Mouse (Mus musculus): ENCODE data around the gene Sfi1.
"Not testable (repeated sequence)": the region's sequence is repeated elsewhere in the genome, so short reads cannot be mapped to it uniquely, and the experiment has no call there.

The Sfi1 gene

DNA sequence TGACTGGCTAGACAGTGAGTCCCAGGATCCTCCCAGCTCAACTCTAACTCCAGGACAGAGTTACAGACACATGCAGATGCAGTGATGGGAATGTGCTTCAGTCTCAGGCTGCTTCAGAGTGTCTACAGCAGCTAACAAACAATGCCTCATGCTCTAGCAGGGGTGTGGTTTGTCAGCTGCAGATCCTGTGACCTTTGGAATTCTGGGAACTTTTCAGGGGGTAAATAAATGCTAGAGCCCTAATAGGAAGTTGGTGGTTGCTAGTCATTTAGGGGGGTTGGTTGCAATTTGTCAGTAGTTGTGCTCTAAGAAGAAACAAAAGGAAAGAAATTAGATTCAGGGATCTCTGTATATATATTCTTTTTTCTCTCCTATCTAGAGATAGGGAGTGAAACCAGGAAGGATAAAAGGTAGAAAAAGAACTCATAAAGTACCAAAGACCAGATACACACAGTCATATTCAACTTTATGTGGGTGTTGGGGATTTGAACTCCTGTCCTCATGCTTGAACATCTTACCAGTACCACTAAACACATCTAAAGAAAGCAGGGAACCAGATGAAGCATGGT lies 52.2 kb downstream of the Sfi1 start:
- not testable (repeated sequence) for H3K36me3 ChIP-seq (ENCODE audit: control insufficient read depth, insufficient read depth, low read length, poor library complexity, severe bottlenecking); H3K27me3 ChIP-seq (ENCODE audit: control insufficient read depth, insufficient read depth, low read length, poor library complexity, severe bottlenecking); DNase-seq (ENCODE audit: low read depth, low spot score)

DNA sequence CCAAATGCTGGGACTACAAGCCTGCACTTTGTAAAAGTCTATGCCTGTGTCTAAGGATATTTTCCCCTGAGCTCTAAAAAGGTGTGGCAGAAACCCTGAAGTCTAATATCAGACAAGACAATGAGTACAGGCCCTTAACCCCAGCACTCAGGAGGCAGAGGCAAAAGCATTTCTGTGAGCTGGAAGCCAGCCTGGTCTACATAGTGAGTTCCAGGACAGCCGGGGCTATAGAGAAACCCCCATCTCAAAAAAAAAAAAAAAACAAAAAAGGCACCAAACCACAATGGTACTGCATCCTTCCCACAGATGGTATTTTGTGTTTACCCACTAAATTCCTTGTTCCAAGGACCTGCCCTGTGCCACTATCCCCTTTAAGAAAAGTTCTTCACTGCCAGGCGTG lies 54.9 kb downstream of the Sfi1 start:
- H3K36me3 ChIP-seq (ENCODE audit: control insufficient read depth, insufficient read depth, low read length, poor library complexity, severe bottlenecking); DNase-seq (ENCODE audit: low read depth, low spot score); H3K27me3 ChIP-seq (ENCODE audit: control insufficient read depth, insufficient read depth, low read length, poor library complexity, severe bottlenecking): not testable (repeated sequence)

DNA sequence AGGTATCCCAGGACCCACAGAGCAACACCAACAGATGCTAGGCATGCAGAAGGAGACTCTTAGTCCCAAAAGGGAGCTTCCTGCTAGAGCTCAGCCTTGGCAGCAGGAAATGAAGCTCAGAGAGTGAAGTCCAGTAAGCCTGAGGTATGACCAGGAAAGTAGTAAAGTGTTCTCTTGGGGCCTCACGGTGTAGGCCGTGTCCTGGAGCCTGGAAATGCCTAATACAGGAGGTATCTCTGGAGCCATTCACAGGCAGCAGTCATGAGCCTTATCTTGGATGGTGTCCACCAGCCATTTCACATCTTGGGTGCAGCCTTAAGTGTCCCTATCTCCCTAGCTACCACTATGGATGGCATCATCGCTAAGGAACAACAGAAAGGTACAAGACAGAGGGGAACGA lies 56.0 kb downstream of the Sfi1 start:
- DNase-seq (ENCODE audit: low read depth, low spot score), result peak; percentile 38
- not testable (repeated sequence) for H3K27me3 ChIP-seq (ENCODE audit: control insufficient read depth, insufficient read depth, low read length, poor library complexity, severe bottlenecking); H3K36me3 ChIP-seq (ENCODE audit: control insufficient read depth, insufficient read depth, low read length, poor library complexity, severe bottlenecking)

DNA sequence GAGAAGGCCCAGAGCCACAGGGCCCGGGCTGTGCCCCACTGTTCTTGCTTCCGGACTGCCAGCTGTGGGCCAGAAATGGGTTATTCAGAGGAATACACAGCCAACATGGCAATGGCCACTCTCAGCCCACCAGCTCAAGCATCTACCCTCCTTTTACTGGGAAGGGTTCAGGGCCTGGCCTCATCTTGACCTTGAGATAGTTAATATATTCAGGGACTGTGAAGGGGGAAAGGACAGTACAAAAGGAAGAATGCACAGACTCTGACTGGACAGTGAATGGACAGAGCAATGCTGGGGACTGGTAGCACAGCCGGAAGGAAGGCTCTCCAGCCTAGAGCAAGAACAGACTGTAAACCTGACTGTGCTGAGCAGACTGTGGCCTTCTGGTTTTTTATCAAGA lies 57.3 kb downstream of the Sfi1 start:
- not testable (repeated sequence) for H3K36me3 ChIP-seq (ENCODE audit: control insufficient read depth, insufficient read depth, low read length, poor library complexity, severe bottlenecking); DNase-seq (ENCODE audit: low read depth, low spot score)

DNA sequence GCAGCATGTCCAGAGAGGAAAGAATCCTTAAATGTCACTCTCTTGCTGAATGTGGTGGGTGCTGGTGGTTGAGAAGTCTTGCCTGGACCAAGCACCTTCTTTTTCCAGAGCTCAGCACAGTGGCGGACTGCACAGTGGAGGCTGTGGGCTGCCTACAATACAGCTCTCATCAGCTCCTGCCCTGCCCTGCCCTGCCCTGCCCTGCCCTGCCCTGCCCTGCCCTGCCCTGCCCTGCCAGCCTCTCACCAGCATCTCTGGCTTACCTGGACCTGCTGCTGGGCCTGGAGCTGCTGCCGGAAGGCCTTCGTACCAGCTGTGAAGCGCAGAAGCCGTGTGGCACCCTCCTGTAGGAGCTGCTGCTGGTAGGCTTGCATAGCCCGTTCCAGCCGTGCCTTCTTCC lies 57.9 kb downstream of the Sfi1 start:
- not testable (repeated sequence) for H3K36me3 ChIP-seq (ENCODE audit: control insufficient read depth, insufficient read depth, low read length, poor library complexity, severe bottlenecking); H3K27me3 ChIP-seq (ENCODE audit: control insufficient read depth, insufficient read depth, low read length, poor library complexity, severe bottlenecking); DNase-seq (ENCODE audit: low read depth, low spot score)

More for the DNA sequence above, 57.3 kb downstream of the Sfi1 start:
- not testable (repeated sequence) for H3K27me3 ChIP-seq (ENCODE audit: control insufficient read depth, insufficient read depth, low read length, poor library complexity, severe bottlenecking)

DNA sequence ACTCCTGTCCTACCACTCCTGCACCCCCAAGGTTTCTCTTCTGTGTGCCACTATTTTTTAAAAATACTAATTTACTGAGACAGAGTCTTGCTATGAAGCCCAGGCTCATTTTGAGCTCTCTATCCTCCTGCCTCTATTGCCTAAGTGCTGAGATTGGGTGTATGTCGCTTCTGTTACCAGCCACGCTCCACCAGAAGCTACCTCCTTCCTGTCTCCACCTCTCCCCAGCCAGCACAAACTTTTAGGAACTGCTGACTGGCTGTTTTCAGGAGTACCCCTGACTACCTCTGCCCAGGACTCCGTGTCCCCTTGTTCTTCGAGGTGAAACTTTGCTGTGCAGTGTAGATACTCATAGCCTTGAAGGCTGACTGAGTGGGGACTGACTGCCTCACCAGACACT lies 59.9 kb downstream of the Sfi1 start:
- DNase-seq (ENCODE audit: low read depth, low spot score); H3K27me3 ChIP-seq (ENCODE audit: control insufficient read depth, insufficient read depth, low read length, poor library complexity, severe bottlenecking); H3K36me3 ChIP-seq (ENCODE audit: control insufficient read depth, insufficient read depth, low read length, poor library complexity, severe bottlenecking): not testable (repeated sequence)

DNA sequence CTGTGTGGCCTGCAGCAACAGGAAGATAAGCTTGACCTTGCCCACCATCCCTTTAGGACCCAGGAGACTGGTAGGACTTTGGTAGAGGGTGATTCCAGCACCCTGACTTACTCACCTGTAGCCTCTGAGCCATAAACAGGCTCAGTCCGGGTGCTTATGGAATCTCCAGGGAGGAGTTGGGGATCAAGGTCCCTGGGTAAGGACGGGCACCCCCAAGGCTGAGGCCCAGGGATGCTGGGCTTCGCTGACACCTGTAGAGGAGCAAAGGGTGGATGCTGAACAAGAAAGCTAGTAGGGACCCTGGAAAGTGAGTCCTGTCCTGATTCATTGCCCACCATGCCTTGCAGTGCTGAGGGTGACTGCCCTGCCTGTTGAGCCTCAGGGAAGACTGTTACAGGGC lies 60.3 kb downstream of the Sfi1 start:
- DNase-seq (ENCODE audit: low read depth, low spot score); H3K27me3 ChIP-seq (ENCODE audit: control insufficient read depth, insufficient read depth, low read length, poor library complexity, severe bottlenecking); H3K36me3 ChIP-seq (ENCODE audit: control insufficient read depth, insufficient read depth, low read length, poor library complexity, severe bottlenecking): not testable (repeated sequence)

DNA sequence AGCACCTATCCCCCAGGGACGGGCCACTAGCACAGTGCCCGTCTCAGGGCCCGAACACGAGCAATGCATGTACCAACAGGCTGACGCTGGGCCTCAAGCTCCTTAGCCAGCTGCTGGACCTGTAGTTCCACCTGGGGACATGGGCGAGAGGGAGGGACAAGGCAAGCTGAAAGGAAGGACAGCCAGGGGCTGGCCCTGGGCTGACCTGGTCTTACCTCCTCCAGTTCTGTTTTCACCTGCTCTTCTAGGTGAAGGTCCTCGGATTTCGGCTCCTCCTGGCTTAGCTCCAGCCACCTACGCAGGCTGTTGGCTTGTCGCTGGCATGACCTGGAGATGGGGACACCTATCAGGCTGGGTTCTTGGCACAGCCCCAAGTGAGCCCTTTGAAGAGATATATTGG lies 61.3 kb downstream of the Sfi1 start:
- H3K27me3 ChIP-seq (ENCODE audit: control insufficient read depth, insufficient read depth, low read length, poor library complexity, severe bottlenecking); H3K36me3 ChIP-seq (ENCODE audit: control insufficient read depth, insufficient read depth, low read length, poor library complexity, severe bottlenecking): not testable (repeated sequence)
- peak; percentile 33 for DNase-seq (ENCODE audit: low read depth, low spot score)

DNA sequence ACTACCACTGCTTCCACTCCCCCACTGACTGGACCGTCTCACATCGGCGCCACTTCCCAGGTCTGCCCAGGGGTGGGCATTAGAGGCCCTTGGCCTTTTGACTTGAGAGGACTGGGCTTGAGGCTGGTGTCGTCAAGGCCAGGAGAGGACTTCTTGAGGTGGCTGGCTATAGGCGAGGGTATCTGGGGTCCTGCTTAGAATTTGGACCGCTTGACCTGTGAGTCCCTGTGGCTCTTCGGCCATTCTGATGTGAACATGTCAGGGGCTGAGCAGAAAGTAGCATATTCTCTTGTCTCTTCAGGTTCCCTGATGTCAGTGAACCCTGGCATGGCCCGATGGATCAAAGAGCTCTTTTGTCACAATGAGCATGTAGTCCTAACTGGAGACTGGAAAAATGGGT lies 63.4 kb downstream of the Sfi1 start:
- DNase-seq (ENCODE audit: low read depth, low spot score), result peak; percentile 34
- H3K36me3 ChIP-seq (ENCODE audit: control insufficient read depth, insufficient read depth, low read length, poor library complexity, severe bottlenecking); H3K27me3 ChIP-seq (ENCODE audit: control insufficient read depth, insufficient read depth, low read length, poor library complexity, severe bottlenecking): not testable (repeated sequence)

DNA sequence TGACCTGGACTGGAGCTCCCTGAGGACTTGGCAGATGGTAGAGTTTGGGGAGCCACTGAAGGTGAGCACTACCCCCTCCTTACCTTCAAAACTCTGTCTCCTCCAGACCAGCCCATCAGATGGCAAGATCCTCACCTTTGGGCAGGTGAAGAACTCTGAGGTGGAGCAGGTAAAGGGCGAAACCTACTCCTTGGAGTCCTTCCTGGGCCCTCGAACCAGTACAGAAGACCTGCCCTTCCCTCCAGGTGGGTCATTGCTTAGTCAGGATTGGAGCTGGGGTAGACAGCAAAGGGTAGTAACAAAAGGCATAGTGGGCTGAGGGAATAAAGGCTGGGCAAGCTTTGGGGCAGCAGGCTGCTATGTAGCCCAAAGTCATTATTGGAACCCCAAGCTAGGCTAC lies 64.0 kb downstream of the Sfi1 start:
- not testable (repeated sequence) for H3K27me3 ChIP-seq (ENCODE audit: control insufficient read depth, insufficient read depth, low read length, poor library complexity, severe bottlenecking); H3K36me3 ChIP-seq (ENCODE audit: control insufficient read depth, insufficient read depth, low read length, poor library complexity, severe bottlenecking); DNase-seq (ENCODE audit: low read depth, low spot score)

DNA sequence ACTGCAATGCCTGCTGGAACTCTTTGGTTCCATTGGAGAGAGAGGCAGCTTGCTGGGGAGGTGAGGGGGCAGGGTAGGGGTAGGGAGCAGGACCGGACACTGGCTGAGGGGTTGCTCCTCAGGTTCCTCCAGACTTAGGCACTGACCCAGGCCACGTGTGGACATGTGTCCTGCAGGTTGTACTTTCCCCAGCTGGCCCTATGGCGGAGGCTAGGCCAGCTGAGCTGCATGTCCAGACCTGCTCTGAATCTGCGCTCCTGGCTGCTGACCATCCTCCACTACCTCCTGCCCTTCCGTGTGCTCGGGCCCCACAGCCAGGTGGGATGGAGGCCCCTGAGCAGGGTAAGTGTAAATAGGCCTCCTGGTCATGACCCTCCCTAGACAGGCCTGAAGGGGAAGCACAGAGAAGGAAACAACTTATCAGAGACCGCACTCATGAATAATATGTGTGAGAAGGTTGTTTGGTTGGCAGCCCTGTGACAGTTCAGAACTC lies 65.9 kb downstream of the Sfi1 start:
- DNase-seq (ENCODE audit: low read depth, low spot score), result peak; percentile 60
- not testable (repeated sequence) for H3K36me3 ChIP-seq (ENCODE audit: control insufficient read depth, insufficient read depth, low read length, poor library complexity, severe bottlenecking)

DNA sequence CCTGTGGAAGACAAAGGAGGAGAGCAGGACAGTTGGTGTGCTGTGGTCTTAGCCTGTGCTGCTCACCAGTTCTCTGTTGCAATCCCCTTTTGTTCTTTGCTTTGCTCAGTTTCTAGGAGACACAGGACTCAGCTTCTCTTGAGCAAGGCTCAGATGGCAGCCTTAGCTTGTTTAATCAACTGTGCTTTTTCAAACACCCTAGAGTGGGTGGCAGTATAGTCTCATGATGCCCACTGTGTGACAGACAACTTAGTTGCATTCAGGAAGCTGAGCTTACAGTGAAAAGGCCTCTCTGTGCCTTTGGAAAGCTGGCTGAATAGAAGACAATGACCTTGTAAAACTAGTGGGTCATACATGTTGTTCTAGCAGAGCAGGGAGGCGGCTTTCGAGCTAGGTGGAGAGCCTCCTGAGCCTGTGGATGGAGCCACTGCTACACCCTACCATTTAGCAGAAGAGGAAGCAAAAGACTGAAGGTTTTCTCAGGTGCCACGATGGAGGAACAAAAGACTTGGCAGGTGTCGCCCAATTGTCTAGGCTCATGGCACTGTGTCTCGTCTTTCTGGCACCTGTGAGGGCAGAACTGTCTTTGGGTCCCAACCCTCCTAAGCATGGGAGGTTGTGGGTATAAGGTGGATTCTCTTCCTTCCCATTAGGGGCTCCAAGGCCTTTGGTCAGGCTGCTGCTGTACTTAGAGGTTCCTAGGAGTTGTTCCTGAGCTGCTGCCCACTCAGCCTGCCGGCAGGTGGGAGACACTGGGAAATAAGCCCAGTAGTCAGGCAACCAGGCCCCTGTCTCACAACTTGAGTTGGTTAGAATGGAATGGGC lies 66.6 kb downstream of the Sfi1 start:
- H3K27me3 ChIP-seq (ENCODE audit: control insufficient read depth, insufficient read depth, low read length, poor library complexity, severe bottlenecking); H3K36me3 ChIP-seq (ENCODE audit: control insufficient read depth, insufficient read depth, low read length, poor library complexity, severe bottlenecking): not testable (repeated sequence)
- DNase-seq (ENCODE audit: low read depth, low spot score), result peak; percentile 44

More for the DNA sequence above, 65.9 kb downstream of the Sfi1 start:
- H3K27me3 ChIP-seq (ENCODE audit: control insufficient read depth, insufficient read depth, low read length, poor library complexity, severe bottlenecking), result not testable (repeated sequence)

DNA sequence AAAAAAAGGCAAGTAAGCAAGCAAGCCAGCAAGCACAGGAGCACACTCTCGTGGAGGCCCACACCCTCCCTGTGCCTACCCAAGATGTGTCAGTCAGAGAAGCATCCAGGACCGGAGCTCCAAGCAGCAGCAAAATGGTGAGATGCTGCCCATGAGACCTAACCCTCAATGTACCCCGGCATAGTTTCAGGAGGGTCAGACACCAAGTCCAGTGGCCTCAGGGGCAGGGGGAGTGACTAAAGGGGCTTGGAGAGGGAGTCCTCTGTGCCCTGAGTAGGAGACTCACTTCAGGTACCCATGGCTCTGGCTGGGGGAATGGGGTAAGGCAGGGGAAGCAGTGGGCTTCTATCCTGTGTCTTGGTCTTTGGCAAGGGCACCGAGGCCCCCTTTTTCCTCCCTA lies 67.3 kb downstream of the Sfi1 start:
- H3K27me3 ChIP-seq (ENCODE audit: control insufficient read depth, insufficient read depth, low read length, poor library complexity, severe bottlenecking); DNase-seq (ENCODE audit: low read depth, low spot score); H3K36me3 ChIP-seq (ENCODE audit: control insufficient read depth, insufficient read depth, low read length, poor library complexity, severe bottlenecking): not testable (repeated sequence)

DNA sequence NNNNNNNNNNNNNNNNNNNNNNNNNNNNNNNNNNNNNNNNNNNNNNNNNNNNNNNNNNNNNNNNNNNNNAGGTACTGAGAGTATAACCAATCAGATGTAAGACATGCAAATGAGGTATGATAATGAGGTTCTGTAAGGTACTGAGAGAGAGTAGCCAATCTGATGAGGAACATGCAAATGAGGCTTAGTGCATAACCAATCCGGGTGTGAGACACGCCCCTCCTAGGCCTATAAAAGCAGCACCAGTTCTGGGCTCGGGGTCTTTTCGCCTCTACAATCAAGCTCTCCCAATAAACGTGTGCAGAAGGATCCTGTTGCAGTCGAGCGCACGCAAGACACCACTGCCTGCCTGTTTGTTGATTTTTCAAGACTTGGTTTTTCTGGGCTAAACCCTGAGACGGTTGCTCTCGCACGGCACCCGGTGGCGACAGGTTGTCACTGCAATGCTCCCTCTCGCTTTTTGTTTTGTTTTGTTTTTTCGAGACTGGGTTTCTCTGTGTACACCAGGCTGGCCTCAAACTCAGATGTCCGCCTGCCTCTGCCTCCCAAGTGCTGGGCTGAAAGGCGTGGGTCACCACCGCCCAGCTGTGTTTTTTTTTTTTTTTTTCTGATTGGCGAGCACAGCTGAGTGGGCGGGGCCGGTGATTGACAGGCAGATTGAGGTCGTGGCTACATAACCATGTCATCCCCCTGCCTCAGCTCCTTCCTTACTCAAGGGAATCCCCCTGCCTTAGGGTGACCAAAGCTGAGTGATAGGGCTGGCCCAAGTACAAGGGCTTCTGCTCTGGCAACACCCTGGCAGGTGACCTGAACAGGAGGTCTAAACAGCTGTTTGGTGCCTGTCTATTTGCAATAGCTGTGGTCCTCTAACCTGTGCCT lies 68.1 kb downstream of the Sfi1 start:
- not testable (repeated sequence) for H3K27me3 ChIP-seq (ENCODE audit: control insufficient read depth, insufficient read depth, low read length, poor library complexity, severe bottlenecking); H3K36me3 ChIP-seq (ENCODE audit: control insufficient read depth, insufficient read depth, low read length, poor library complexity, severe bottlenecking)
- DNase-seq (ENCODE audit: low read depth, low spot score), result peak; percentile 54

DNA sequence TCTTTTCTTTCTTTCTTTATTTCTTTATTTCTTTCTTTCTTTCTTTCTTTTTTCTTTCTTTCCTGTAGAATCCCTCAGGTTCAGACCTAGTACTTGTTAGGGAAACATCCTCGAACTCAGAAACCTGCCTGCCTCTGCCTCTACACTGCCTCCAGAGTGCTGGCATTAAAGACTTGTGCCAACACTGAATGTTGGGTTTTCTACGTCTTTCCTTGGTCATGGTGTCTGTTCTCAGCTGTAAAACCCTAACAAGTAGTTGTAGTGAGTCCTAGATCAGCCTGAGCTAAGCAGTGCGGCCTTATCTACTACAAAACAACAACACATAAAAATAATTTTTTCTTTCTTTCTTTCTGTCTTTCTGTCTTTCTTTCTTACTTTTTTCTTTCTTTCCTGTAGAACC lies 78.9 kb downstream of the Sfi1 start:
- H3K27me3 ChIP-seq (ENCODE audit: control insufficient read depth, insufficient read depth, low read length, poor library complexity, severe bottlenecking), result no peaks in the 10 kb centered on the region
- no peaks in the 10 kb centered on the region for H3K36me3 ChIP-seq (ENCODE audit: control insufficient read depth, insufficient read depth, low read length, poor library complexity, severe bottlenecking)
- no peak for DNase-seq (ENCODE audit: low read depth, low spot score)

All from splenic B cell, adult 2 months (primary cell).